Mouse (Mus musculus): Measurements from ENCODE around the gene Mrpl32.

Mrpl32 gene

GRCm38 (mm10) chr13:14612926-14613529 lies at the start of gene Mrpl32, which contains the start of gene Psma2:
Gene Mrpl32 (minus strand): TSS chr13:14613165.
Gene Psma2 (plus strand): TSS chr13:14613240.
- peak; percentile 97 for DNase-seq (ENCODE audit: low spot score)

GRCm38 (mm10) chr13:14649301-14649700 lies 36.3 kb upstream of the Mrpl32 start:
- no peak for DNase-seq (ENCODE audit: low spot score)

GRCm38 (mm10) chr13:14639998-14640397 lies 27.0 kb upstream of the Mrpl32 start:
- no peak for DNase-seq (ENCODE audit: low spot score)

GRCm38 (mm10) chr13:14629726-14630641 lies 17.0 kb upstream of the Mrpl32 start, which contains the start of gene AW209491:
Gene AW209491 (plus strand): TSS chr13:14630154.
- peak; percentile 92 for DNase-seq (ENCODE audit: low spot score)

GRCm38 (mm10) chr13:14618724-14619123 lies 5.8 kb upstream of the Mrpl32 start:
- DNase-seq (ENCODE audit: low spot score), result no peak

GRCm38 (mm10) chr13:14613553-14613952 lies 588 bp upstream of the Mrpl32 start:
- DNase-seq (ENCODE audit: low spot score), result no peak

- DNase-seq (ENCODE audit: low spot score), result no peak
Observed at GRCm38 (mm10) chr13:14612463-14612862, 502 bp downstream of the Mrpl32 start.

- no peak for DNase-seq (ENCODE audit: low spot score)
Observed at GRCm38 (mm10) chr13:14607616-14608015, 5.3 kb downstream of the Mrpl32 start.

- DNase-seq (ENCODE audit: low spot score), result no peak
Observed at GRCm38 (mm10) chr13:14602744-14603143, 10.2 kb downstream of the Mrpl32 start.

GRCm38 (mm10) chr13:14580392-14580791 lies 32.6 kb downstream of the Mrpl32 start:
- DNase-seq (ENCODE audit: low spot score), result no peak

- DNase-seq (ENCODE audit: low spot score), result no peak
Observed at GRCm38 (mm10) chr13:14574128-14574527, 38.8 kb downstream of the Mrpl32 start.

- no peak for DNase-seq (ENCODE audit: low spot score)
Observed at GRCm38 (mm10) chr13:14561336-14561735, 51.6 kb downstream of the Mrpl32 start.
